Mouse (Mus musculus): ENCODE data around the gene Fkbp3.

Fkbp3 gene

GRCm38 (mm10) chr12:65035839-65036189 lies 38.0 kb downstream of the Fkbp3 start:
- no peak for DNase-seq (ENCODE audit: low spot score in 2 of 2)

DNA sequence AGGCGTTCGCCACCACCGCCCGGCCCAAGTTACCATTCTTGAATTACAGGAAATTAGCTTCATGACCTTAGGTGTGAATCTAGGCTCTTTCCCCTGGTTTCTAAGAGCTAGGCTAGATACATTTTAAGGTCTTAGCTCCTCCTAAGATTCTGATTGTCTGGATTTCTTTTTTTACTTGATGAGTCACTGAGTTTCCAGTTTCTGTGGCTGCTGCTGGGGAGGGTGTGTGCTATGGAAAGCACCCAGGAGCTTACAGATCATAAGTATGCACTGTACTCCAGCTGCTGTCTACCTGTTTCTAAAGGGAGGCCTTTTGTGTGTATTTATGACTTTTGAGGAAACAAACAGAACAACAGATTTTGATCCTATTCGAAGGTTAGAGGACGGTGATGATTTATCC lies 51.0 kb downstream of the Fkbp3 start:
- no peak for DNase-seq (ENCODE audit: low spot score in 2 of 2)

Data from urinary bladder, adult 18-20 months (tissue).